Mouse (Mus musculus): Measurements from ENCODE around the gene Cd83. TPM values are rescaled to one million over a fixed set of nuclear protein-coding genes. Genes with fewer than 3 reads are reported as not detected.

The Cd83 gene
- polyA plus RNA-seq, 1 experiment from 2014 or later = 20.3 TPM

Other genes with a start within 250 kb of the Cd83 start
- 6.4 and 7.2 TPM in 2 replicates for gene Mcur1, start 224.6 kb upstream of the Cd83 start, polyA plus RNA-seq (2015; fragmentation: Nextera tagmentation; extraction: Ambion mirVana)
- gene Rnf182, start 169.1 kb upstream of the Cd83 start, polyA plus RNA-seq (2015; fragmentation: Nextera tagmentation; extraction: Ambion mirVana) = 29.4 and 32.8 TPM in 2 replicates